Mouse (Mus musculus) frontal cortex, postnatal 25 days (tissue): ENCODE data around the gene Olfr1275.

Experiments
- DNase-seq, 2 experiments: peaks; one replicate each; pipeline ENCODE4 v3.0.0; 2022; ENCODE audit warnings: low spot score in 2 of 2

Olfr1275 gene

GRCm38 (mm10) chr2:111235186-111235585, at the start of gene Olfr1275:
Olfr1275 (minus strand) TSS chr2:111235286.
- no peak for DNase-seq

GRCm38 (mm10) chr2:111274006-111274405, 38.9 kb upstream of the Olfr1275 start, which contains the start of gene Olfr1277:
Olfr1277 (minus strand) TSS chr2:111274106.
- no peak for DNase-seq

- DNase-seq, result no peak
These were observed 19.1 kb upstream of the Olfr1275 start, which contains the start of gene Olfr1276 for GRCm38 (mm10) chr2:111254216-111254615. Olfr1276 (plus strand) TSS chr2:111254516.

- no peak for DNase-seq
These were observed 5.6 kb downstream of the Olfr1275 start, which contains the start of gene 4930430A15Rik for GRCm38 (mm10) chr2:111229502-111229901. 4930430A15Rik (minus strand) TSS chr2:111229602.

GRCm38 (mm10) chr2:111182068-111182467, 53.0 kb downstream of the Olfr1275 start:
- DNase-seq, result no peak
